Mouse (Mus musculus) frontal cortex, postnatal 10 days (tissue): ENCODE data around the gene Mrvi1.

Experiments used
- DNase-seq, 2 experiments: peaks; one replicate each; pipeline ENCODE4 v3.0.0; 2022; ENCODE audit warnings: low spot score in 2 of 2, mixed read lengths in 1 of 2

Gene Mrvi1

GRCm38 (mm10) chr7:110982053-110982705, at the start of gene Mrvi1:
TSS of gene Mrvi1 (minus strand) at chr7:110982461.
- DNase-seq: peak in 1 of 2 experiments; percentile 15

GRCm38 (mm10) chr7:111029046-111029553, 46.8 kb upstream of the Mrvi1 start:
- DNase-seq: no peak

GRCm38 (mm10) chr7:111028281-111029045, 46.2 kb upstream of the Mrvi1 start, which contains the start of gene Ctr9:
TSS of gene Ctr9 (plus strand) at chr7:111028951.
- DNase-seq: peak; percentile 90 to 94

GRCm38 (mm10) chr7:111024912-111025311, 42.7 kb upstream of the Mrvi1 start:
- no peak for DNase-seq

GRCm38 (mm10) chr7:111024068-111024594, 41.9 kb upstream of the Mrvi1 start:
- no peak for DNase-seq

- DNase-seq: no peak
These were observed 38.6 kb upstream of the Mrvi1 start for GRCm38 (mm10) chr7:111020814-111021213.

- no peak for DNase-seq
These were observed 34.7 kb upstream of the Mrvi1 start for GRCm38 (mm10) chr7:111016921-111017320.

GRCm38 (mm10) chr7:111015731-111016130, 33.5 kb upstream of the Mrvi1 start:
- DNase-seq: no peak

- peak; percentile 57 to 85 for DNase-seq
These were observed 32.6 kb upstream of the Mrvi1 start for GRCm38 (mm10) chr7:111014893-111015292.

- no peak for DNase-seq
These were observed 31.9 kb upstream of the Mrvi1 start for GRCm38 (mm10) chr7:111014039-111014605.

GRCm38 (mm10) chr7:111004136-111004840, 22.0 kb upstream of the Mrvi1 start:
- DNase-seq: no peak

- DNase-seq: no peak
These were observed 16.9 kb upstream of the Mrvi1 start for GRCm38 (mm10) chr7:110998887-110999827.

- no peak for DNase-seq
These were observed 8.9 kb upstream of the Mrvi1 start for GRCm38 (mm10) chr7:110991221-110991494.

- DNase-seq: no peak
These were observed 8.3 kb upstream of the Mrvi1 start for GRCm38 (mm10) chr7:110990356-110991220.

- no peak for DNase-seq
These were observed 7.1 kb upstream of the Mrvi1 start for GRCm38 (mm10) chr7:110989286-110989879.

- no peak for DNase-seq
These were observed 5.8 kb upstream of the Mrvi1 start for GRCm38 (mm10) chr7:110988081-110988480.

- DNase-seq: no peak
These were observed 3.5 kb upstream of the Mrvi1 start for GRCm38 (mm10) chr7:110985581-110986265.

GRCm38 (mm10) chr7:110983621-110984020, 1.4 kb upstream of the Mrvi1 start:
- no peak for DNase-seq

- DNase-seq: peak in 1 of 2 experiments; percentile 27
These were observed 503 bp upstream of the Mrvi1 start for GRCm38 (mm10) chr7:110982764-110983163.
